Mouse (Mus musculus): ENCODE results near the gene Sfr1.

Gene Sfr1

GRCm38 (mm10) chr19:47731071-47731881 lies at the start of gene Sfr1:
TSS of gene Sfr1 (plus strand) at chr19:47731682.
- peak; percentile 99 to 100 for DNase-seq

GRCm38 (mm10) chr19:47689592-47689991 lies 41.9 kb upstream of the Sfr1 start:
- DNase-seq: no peak

- DNase-seq: no peak
These were observed 39.5 kb upstream of the Sfr1 start, which contains the start of gene Col17a1 for GRCm38 (mm10) chr19:47691994-47692393. TSS of gene Col17a1 (minus strand) at chr19:47692094.

- no peak for DNase-seq
These were observed 35.8 kb upstream of the Sfr1 start for GRCm38 (mm10) chr19:47695725-47696124.

- DNase-seq: no peak
These were observed 35.1 kb upstream of the Sfr1 start for GRCm38 (mm10) chr19:47696411-47696810.

GRCm38 (mm10) chr19:47697067-47697466 lies 34.4 kb upstream of the Sfr1 start:
- no peak for DNase-seq

- no peak for DNase-seq
These were observed 33.2 kb upstream of the Sfr1 start for GRCm38 (mm10) chr19:47698266-47698665.

GRCm38 (mm10) chr19:47699743-47700142 lies 31.7 kb upstream of the Sfr1 start:
- DNase-seq: no peak

- DNase-seq: no peak
These were observed 31.0 kb upstream of the Sfr1 start for GRCm38 (mm10) chr19:47700509-47700908.

GRCm38 (mm10) chr19:47705080-47705771 lies 26.3 kb upstream of the Sfr1 start:
- peak in 1 of 2 experiments; percentile 13 for DNase-seq

- no peak for DNase-seq
These were observed 25.6 kb upstream of the Sfr1 start for GRCm38 (mm10) chr19:47705772-47706309.

- no peak for DNase-seq
These were observed 21.1 kb upstream of the Sfr1 start for GRCm38 (mm10) chr19:47710376-47710775.

GRCm38 (mm10) chr19:47713457-47713856 lies 18.0 kb upstream of the Sfr1 start:
- DNase-seq: no peak

GRCm38 (mm10) chr19:47716144-47716543 lies 15.3 kb upstream of the Sfr1 start:
- no peak for DNase-seq

GRCm38 (mm10) chr19:47719147-47719546 lies 12.3 kb upstream of the Sfr1 start:
- no peak for DNase-seq

GRCm38 (mm10) chr19:47722471-47722870 lies 9.0 kb upstream of the Sfr1 start:
- no peak for DNase-seq

GRCm38 (mm10) chr19:47724903-47725302 lies 6.6 kb upstream of the Sfr1 start:
- no peak for DNase-seq

- no peak for DNase-seq
These were observed 5.8 kb upstream of the Sfr1 start for GRCm38 (mm10) chr19:47725643-47726140.

- DNase-seq: peak in 1 of 2 experiments; percentile 57
These were observed 801 bp upstream of the Sfr1 start for GRCm38 (mm10) chr19:47730691-47731070.

GRCm38 (mm10) chr19:47731931-47732330 lies 449 bp downstream of the Sfr1 start:
- DNase-seq: peak; percentile 91 to 92

- DNase-seq: no peak
These were observed 15.6 kb downstream of the Sfr1 start for GRCm38 (mm10) chr19:47747072-47747471.

- no peak for DNase-seq
These were observed 17.5 kb downstream of the Sfr1 start for GRCm38 (mm10) chr19:47748950-47749349.

- no peak for DNase-seq
These were observed 18.9 kb downstream of the Sfr1 start for GRCm38 (mm10) chr19:47750391-47750790.

GRCm38 (mm10) chr19:47752456-47752855 lies 21.0 kb downstream of the Sfr1 start:
- DNase-seq: no peak
